Mouse (Mus musculus): ENCODE results near the gene Pllp.

DNA sequence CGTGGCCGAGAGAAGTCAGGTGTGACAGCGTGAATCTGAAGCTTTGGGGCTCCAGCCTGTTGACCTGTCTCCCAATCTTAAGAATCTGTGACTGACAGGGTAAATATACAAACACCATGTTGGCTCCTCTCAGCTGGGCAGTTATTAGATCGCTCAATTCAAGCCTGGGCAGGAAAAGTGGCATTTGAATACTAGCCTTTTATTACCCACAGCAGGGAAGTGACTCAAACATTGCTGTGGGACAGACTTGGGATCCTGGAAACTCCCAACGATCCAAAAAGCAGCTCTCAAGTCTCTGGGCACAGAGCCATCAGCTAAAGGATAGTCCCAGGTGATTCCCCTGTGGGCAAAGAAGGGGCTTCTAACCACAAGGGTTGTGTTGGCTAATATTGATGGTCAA is 18.5 kb upstream of the Pllp start:
- TF ChIP-seq CTCF (IDR thresholded peaks at IDR 0.05; ENCODE audit: borderline replicate concordance, insufficient read depth, low read depth, low read length) = no peak
- no peak for TF ChIP-seq POLR2A (IDR thresholded peaks at IDR 0.05; ENCODE audit: borderline replicate concordance, insufficient read depth, low read length)
